Mouse (Mus musculus) lung, adult 2 months (tissue): ENCODE results near the gene Idua. TPM values are rescaled to one million over a fixed set of nuclear protein-coding genes. Genes with fewer than 3 reads are reported as not detected.

Experiments used
- DNase-seq: peaks from one replicate; pipeline ENCODE4 v3.0.0; 2022
- H3K4me1 ChIP-seq: fragments of 200-500 bp; 2 replicates; pipeline ENCODE4 v1.6.1; 2011; ENCODE audit warnings: low read length; ENCODE audit not compliant: control insufficient read depth, insufficient read depth
- H3K4me3 ChIP-seq: fragments of 200-500 bp; replicated peaks from 2 replicates; pipeline ENCODE3; 2011; ENCODE audit warnings: low read depth, mild to moderate bottlenecking, control low read depth, low read length; ENCODE audit errors: extremely low read depth
- CTCF ChIP-seq: fragments of 200-500 bp; IDR thresholded peaks from 2 replicates; pipeline ENCODE4 v1.5.1; 2011; ENCODE audit warnings: mild to moderate bottlenecking, low read length, control low read depth; ENCODE audit not compliant: insufficient read depth
- POLR2A ChIP-seq: fragments of 200-500 bp; IDR thresholded peaks from 2 replicates; pipeline ENCODE4 v1.6.1; 2011; ENCODE audit warnings: low read depth, mild to moderate bottlenecking, control low read depth, low read length, borderline replicate concordance; ENCODE audit errors: extremely low read depth
- WGBS: fragments of 180-500 bp; shearing (Covaris S2); methylation state at CpG from one replicate; pipeline ENCODE4 v1.1.7; 2018; 5-methylcytosine and 5-hydroxymethylcytosine counted together
- polyA plus RNA-seq: library from polyadenylated mRNA; depleted of rRNA; stranded (reverse); fragments of >200 nt; gene quantifications from 2 replicates; pipeline ENCODE4 v1.2.3, GENCODE M21; 2012

The Idua gene
- polyA plus RNA-seq, 1 experiment, result 28.4 TPM

DNA sequence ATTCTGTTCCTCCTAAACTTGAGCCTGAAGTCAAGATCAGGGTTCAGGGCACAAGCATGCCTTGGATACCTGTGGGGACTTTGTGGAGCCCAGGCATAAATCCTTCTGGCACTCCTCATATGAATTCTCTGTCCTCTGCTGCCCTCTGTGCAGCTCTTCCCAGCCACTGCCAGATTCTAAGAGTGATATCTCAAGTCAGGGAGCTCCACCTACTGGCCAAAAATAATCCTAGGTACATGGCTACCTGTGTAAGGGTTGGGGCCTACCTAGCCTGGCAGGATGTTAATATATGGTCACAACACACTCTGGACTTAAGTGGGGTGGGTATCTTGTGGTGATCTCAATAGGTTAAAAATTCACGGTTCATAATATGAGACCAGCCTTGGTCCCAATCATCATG is 8.3 kb upstream of the Idua start:
- no peaks in the 10 kb centered on the region for H3K4me1 ChIP-seq
- no peak overlapping the region for H3K4me3 ChIP-seq
- TF ChIP-seq CTCF, result peak; percentile 39
- TF ChIP-seq POLR2A, result no peak
- 58% methylated on average over 1 of the region's 1 CpGs for WGBS
- DNase-seq, result peak; percentile 39

DNA sequence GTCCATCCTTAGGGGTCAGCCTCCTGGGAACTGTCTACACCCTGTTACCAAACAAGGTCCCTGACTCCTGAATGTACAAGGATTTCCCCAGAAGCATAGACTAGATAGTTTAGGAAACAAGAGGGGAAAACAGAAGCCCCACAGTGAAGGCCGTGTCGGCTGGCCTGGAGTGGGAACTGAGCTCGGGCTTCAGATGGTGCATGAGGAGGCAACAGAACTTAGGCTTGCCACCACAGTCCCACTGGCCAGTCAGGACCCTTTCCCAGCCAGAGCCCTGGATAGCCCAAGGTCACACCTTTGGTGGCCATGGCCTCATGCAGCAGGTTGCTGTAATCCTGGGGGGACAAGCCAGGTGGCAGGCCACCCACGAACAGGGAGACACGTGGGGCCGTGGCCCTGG is 6.8 kb upstream of the Idua start:
- no peak for TF ChIP-seq POLR2A
- no peak for TF ChIP-seq CTCF
- Histone ChIP-seq H3K4me3 (no peak overlapping the region), H3K4me1 (no peaks in the 10 kb centered on the region)
- WGBS, result 88% methylated on average over 6 of the region's 6 CpGs
- DNase-seq, result no peak

DNA sequence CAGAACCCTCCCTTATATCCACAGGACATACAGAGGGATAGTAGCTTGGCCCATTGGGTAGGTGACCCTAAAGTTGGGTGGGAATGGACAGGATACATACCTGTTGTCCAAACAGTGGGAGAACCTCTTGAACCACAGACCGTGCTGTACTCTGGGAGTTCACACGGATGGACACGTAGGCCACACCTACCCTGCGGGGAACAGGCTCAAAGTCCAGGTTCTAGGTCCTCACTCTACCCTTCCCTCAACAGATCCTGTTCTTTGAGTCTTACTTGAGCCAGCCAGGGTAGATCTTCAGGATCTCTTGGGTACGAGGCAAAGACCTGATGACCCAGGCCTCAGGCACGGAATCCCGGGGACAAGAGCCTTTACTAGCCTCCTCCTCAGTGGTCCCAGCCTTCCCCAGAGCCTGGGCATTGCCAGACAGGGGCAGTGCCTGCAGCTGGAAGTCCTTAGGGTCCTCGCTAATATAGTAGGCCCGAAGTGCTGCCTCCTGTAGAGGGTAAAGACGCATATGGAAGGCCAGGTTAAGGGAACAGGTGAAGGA is 5.6 kb upstream of the Idua start:
- Histone ChIP-seq H3K4me1 (0 out of 2 replicates have a peak, but pooled peaks cover 1% of the 10 kb centered on the region), H3K4me3 (no peak overlapping the region)
- 95% methylated on average over 10 of the region's 10 CpGs for WGBS
- TF ChIP-seq CTCF (no peak), POLR2A (no peak)
- DNase-seq, result no peak

DNA sequence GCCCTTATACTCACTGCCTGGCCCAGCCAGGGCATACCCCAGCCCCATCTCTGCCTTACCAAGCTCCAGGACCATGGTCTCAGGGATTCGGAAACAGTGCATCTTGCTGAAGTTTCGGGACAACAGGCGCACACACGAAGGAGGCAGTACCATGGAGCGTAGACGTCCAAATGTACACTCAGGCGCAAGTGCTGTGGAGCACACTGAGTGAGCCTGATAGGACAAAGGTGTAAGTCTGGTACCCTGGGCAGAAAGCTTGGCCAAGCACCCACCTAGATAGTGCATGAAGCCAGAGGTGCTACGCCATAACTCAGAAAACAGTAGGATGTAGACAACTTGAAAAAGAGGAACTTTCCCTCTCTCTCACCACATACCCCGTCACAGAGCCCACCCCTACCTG is 4.8 kb upstream of the Idua start:
- Histone ChIP-seq H3K4me1 (0 out of 2 replicates have a peak, but pooled peaks cover 6% of the 10 kb centered on the region), H3K4me3 (no peak overlapping the region)
- TF ChIP-seq CTCF, result no peak
- TF ChIP-seq POLR2A, result no peak
- WGBS, result 94% methylated on average over 9 of the region's 9 CpGs
- no peak for DNase-seq

DNA sequence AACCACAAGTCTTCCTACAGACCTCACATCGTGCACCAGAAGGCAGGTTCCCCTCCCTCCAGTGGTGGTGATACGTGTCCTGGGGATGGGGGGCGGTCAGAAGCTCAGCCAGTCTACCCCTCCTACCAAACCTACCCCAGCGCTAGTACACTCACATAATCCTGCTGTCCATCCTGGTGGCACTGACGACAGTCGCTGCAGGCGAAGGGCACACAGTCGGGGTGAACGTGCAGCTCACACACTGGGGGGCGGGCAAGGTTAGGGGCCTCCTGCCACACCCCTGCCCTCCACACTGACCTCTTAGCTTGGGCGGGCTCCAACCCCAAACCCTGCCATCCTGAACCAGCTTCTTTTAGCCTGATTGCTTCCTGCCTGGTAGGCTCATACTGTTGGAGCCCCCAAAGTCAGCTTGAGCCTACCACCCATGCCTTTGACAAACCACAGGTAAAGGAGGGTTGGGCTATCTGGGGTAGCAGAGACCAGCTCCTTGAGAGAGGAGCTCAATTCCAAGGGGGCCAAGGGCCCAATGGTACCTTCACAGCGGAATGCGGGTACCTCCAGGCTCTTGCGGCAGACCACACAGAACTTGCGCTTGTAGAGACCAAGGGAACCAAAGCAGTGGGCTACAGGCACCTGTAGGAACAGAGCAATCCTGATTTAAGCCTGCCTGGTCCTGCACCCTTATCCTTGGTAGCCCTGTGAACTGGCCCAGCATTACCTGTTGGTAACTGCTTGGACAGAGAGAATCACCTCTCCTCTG is 4.1 kb upstream of the Idua start:
- DNase-seq, result no peak
- no peak overlapping the region for H3K4me3 ChIP-seq
- WGBS, result 91% methylated on average over 15 of the region's 15 CpGs
- H3K4me1 ChIP-seq, result 0 out of 2 replicates have a peak, but pooled peaks cover 6% of the 10 kb centered on the region
- no peak for TF ChIP-seq CTCF
- no peak for TF ChIP-seq POLR2A

DNA sequence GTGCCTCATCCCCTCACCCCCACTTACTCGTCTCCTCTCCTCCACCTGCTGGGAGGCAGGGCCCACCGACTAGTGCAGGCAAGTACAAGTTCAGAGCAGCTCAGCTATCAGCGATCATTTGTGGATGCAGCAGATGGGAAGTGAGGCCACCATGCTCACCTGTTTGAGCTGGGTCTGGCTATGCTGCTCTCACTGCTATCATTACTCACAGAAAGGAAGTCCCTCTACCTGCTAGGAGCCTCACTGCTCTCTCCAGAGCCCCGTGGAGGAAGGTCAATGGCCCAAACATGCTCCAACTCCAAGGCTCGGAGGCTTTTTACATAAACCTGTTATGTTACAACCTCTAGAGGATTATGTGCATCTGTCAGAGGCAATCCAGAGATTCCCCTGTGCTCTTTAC is 2.7 kb upstream of the Idua start:
- TF ChIP-seq POLR2A (no peak), CTCF (no peak)
- Histone ChIP-seq H3K4me1 (0 out of 2 replicates have a peak, but pooled peaks cover 6% of the 10 kb centered on the region), H3K4me3 (no peak overlapping the region)
- no peak for DNase-seq
- WGBS, result 82% methylated on average over 5 of the region's 5 CpGs

DNA sequence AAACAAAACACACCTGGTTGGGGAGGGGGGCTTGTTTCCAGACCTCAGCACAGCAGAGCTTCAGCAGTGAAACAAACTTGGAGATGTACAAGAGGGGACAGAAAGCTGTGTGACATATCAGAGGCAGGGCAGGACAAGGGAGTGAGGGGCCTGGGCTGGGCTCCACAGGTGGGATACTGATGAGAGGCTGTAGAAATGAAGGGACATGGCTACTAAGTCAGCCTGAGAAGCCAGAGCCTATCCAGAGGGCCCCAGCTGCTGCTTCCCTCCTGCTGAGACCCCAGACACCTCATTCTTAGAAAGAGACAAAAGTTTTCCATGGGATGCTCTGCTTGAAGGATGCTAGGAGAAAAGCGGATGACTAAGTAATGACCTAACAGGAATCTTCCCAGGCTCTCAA is 1.5 kb upstream of the Idua start:
- Histone ChIP-seq H3K4me3 (no peak overlapping the region), H3K4me1 (0 out of 2 replicates have a peak, but pooled peaks cover 6% of the 10 kb centered on the region)
- no peak for DNase-seq
- no peak for TF ChIP-seq CTCF
- no peak for TF ChIP-seq POLR2A
- WGBS, result 97% methylated on average over 1 of the region's 1 CpGs

DNA sequence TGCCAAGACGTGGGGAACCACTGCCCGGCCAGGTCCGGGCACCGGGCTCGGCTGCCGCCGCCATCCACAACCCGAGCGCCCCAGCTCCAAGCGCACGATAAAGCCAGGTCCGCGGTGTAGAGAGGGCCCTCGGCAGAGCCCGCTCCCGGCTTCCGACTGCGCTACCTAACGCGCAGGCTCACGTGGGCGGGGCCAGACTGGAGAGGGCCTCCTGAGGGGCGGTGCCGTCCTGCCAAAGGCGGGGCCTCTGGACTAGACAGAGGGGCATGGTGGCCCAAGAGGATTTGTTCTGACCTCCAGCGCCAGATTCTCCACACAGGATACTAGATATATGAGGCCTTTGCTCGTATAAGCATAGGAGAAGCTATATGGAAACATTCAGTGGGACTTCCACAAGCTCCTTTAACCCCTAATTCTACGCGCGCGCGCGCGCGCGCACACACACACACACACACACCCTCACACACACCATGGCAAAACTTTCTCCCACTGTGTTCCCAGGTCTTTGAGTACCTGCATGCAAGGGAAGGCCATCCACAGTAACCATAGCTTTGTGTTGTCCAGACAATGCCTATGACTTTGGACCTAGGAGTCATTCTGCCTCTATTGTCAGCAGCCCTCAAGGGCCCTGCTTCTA is 619 bp downstream of the Idua start:
- peak overlapping the region; percentile 72 for H3K4me3 ChIP-seq
- H3K4me1 ChIP-seq, result 0 out of 2 replicates have a peak, but pooled peaks cover 6% of the 10 kb centered on the region
- WGBS, result 19% methylated on average over 36 of the region's 36 CpGs
- DNase-seq, result peak; percentile 94
- TF ChIP-seq CTCF (no peak), POLR2A (peak; percentile 65; the same call in 1 of the 2 replicates)

DNA sequence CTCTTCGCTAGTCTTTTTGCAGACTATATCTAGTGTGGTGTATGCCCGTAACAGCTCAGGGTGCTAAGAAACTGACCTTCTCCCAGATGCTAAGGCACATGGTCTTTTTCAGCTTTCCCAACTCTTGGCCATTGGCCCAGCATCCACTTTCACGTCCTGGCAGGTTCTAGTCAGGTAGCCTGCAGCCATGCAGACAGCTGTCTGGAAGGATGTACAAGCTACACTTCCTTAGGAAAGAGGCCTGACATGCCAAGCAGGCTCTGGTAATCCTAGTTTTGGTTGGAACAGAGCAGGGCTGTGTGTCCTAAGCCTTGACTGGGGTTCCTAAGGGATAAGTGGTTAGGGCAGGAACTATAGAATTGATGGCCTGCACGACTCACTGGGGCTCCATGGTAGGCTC is 2.6 kb downstream of the Idua start:
- 85% methylated on average over 4 of the region's 4 CpGs for WGBS
- no peak for TF ChIP-seq CTCF
- TF ChIP-seq POLR2A, result no peak
- Histone ChIP-seq H3K4me1 (0 out of 2 replicates have a peak, but pooled peaks cover 6% of the 10 kb centered on the region), H3K4me3 (no peak overlapping the region)
- no peak for DNase-seq

DNA sequence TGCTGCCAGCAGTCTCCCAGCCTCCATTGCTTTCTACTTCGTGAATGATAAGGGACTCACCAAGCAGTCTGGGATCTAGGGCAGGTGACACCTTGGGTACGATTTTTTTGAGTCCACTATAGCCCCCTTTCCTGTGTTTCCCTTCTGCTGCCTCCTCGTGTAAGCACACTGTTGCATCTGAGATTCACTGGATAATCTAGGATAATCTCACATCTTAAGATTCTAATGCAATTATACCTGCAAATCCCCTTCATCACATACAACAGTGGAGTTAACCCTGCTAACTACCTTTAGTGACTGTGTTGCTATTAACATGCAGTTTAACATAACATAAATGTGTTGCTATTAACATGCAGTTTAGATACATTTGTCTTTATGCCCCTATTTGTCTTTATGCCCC is 4.9 kb downstream of the Idua start:
- Histone ChIP-seq H3K4me3 (no peak overlapping the region), H3K4me1 (peaks cover 11% of the 10 kb centered on the region)
- TF ChIP-seq CTCF (no peak), POLR2A (no peak)
- WGBS, result 27% methylated on average over 3 of the region's 3 CpGs
- no peak for DNase-seq
